Mouse (Mus musculus) kidney, embryonic 14.5 days (tissue): Measurements from ENCODE around the gene Zfp777. TPM values are rescaled to one million over a fixed set of nuclear protein-coding genes. Genes with fewer than 3 reads are reported as not detected.

Experiments used
- microRNA-seq: library from miRNA; unstranded; fragments of <30 nt; microRNA quantifications from one replicate; pipeline ENCODE4, GENCODE M21; 2016
- polyA plus RNA-seq: library from polyadenylated mRNA; unstranded; fragments of >200 nt; fragmentation: Nextera tagmentation; extraction: Ambion mirVana; gene quantifications from 2 replicates; pipeline ENCODE4 v1.2.1, GENCODE M21; 2014

Gene Zfp777
- polyA plus RNA-seq, 1 experiment from 2014 or later: 11.9 TPM

Small RNAs within 50 kb of the gene (microRNA-seq; reads per million reads assigned to microRNA genes)
- 0.63 reads per million for gene Gm24563

Other genes starting within 250 kb of the Zfp777 start
- gene Pdia4, start 235.5 kb downstream of the Zfp777 start, polyA plus RNA-seq: 228 and 351 TPM in 2 replicates
- 2.1 and 3.1 TPM in 2 replicates for gene Zfp786, start 218.0 kb downstream of the Zfp777 start, polyA plus RNA-seq
- gene Zfp398, start 213.2 kb downstream of the Zfp777 start, polyA plus RNA-seq: 8.6 and 11.6 TPM in 2 replicates
- 10.8 and 14.5 TPM in 2 replicates for gene Zfp282, start 171.7 kb downstream of the Zfp777 start, polyA plus RNA-seq
- gene Zfp212, start 128.4 kb downstream of the Zfp777 start, polyA plus RNA-seq: 11.6 and 15.3 TPM in 2 replicates
- gene Zfp956, start 95.5 kb downstream of the Zfp777 start, polyA plus RNA-seq: 6.6 and 8.2 TPM in 2 replicates
- gene Zfp746, start 37.7 kb upstream of the Zfp777 start, polyA plus RNA-seq: 19.8 and 27.7 TPM in 2 replicates